Mouse (Mus musculus) small intestine, adult 2 months (tissue): ENCODE results near the gene Tspyl4.

ENCODE experiments used
- CTCF ChIP-seq: fragments of 200-500 bp; IDR thresholded peaks from 2 replicates; pipeline ENCODE4 v1.5.1; 2012; ENCODE audit warnings: low read depth, mild to moderate bottlenecking, control low read depth, inconsistent platforms, low read length, moderate library complexity, mixed read lengths; ENCODE audit not compliant: insufficient replicate concordance, insufficient read length; ENCODE audit errors: extremely low read depth
- POLR2A ChIP-seq: fragments of 200-500 bp; IDR thresholded peaks from 2 replicates; pipeline ENCODE4 v1.6.1; 2012; ENCODE audit warnings: low read depth, mild to moderate bottlenecking, control low read depth, inconsistent platforms, low read length, moderate library complexity

DNA sequence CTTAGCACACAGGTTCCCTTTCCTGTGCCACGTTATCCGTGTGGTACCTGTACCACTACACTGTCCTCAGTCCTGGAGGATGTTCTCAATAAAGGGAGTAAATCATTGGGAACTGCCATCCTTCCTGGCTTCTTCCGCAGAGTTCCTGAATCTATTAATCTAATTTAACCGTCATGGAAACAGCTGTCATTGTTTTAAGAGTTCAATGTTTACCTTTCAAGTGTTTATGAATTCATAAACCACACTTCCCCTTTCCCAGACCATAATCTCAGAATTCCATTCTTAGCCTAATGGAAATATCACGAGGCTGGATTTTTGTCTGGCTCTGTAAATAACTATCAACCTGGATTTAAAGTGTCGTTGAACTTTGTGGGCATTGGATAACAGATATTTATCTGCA lies 43.8 kb downstream of the Tspyl4 start:
- TF ChIP-seq CTCF = no peak
- TF ChIP-seq POLR2A = no peak
